Mouse (Mus musculus): Measurements from ENCODE around the gene P2ry14. TPM values are rescaled to one million over a fixed set of nuclear protein-coding genes. Genes with fewer than 3 reads are reported as not detected.

Gene P2ry14
- total RNA-seq (2015) (7.0 and 11.9 TPM in 2 replicates), total RNA-seq (2017) (6.2 and 6.8 TPM in 2 replicates)

- peak; percentile 86 for ATAC-seq (ENCODE audit: poor library complexity, severe bottlenecking)
Measured at GRCm38 (mm10) chr3:59153424-59153823, at the start of gene P2ry14. Gene P2ry14 (minus strand): TSS chr3:59153618.

GRCm38 (mm10) chr3:59197329-59197948 lies 44.0 kb upstream of the P2ry14 start:
- ATAC-seq (ENCODE audit: poor library complexity, severe bottlenecking), result no peak

GRCm38 (mm10) chr3:59194938-59195337 lies 41.5 kb upstream of the P2ry14 start, which contains the start of gene Gpr87:
Gene Gpr87 (minus strand): TSS chr3:59195104.
- no peak for ATAC-seq (ENCODE audit: poor library complexity, severe bottlenecking)

- ATAC-seq (ENCODE audit: poor library complexity, severe bottlenecking), result no peak
Measured at GRCm38 (mm10) chr3:59194099-59194498, 40.7 kb upstream of the P2ry14 start.

- ATAC-seq (ENCODE audit: poor library complexity, severe bottlenecking), result no peak
Measured at GRCm38 (mm10) chr3:59191674-59192073, 38.3 kb upstream of the P2ry14 start.

- no peak for ATAC-seq (ENCODE audit: poor library complexity, severe bottlenecking)
Measured at GRCm38 (mm10) chr3:59187336-59187735, 33.9 kb upstream of the P2ry14 start.

GRCm38 (mm10) chr3:59185662-59186061 lies 32.2 kb upstream of the P2ry14 start:
- ATAC-seq (ENCODE audit: poor library complexity, severe bottlenecking), result no peak

- no peak for ATAC-seq (ENCODE audit: poor library complexity, severe bottlenecking)
Measured at GRCm38 (mm10) chr3:59182129-59182528, 28.7 kb upstream of the P2ry14 start.

GRCm38 (mm10) chr3:59181134-59181533 lies 27.7 kb upstream of the P2ry14 start:
- ATAC-seq (ENCODE audit: poor library complexity, severe bottlenecking), result no peak

- no peak for ATAC-seq (ENCODE audit: poor library complexity, severe bottlenecking)
Measured at GRCm38 (mm10) chr3:59176871-59177270, 23.5 kb upstream of the P2ry14 start.

- ATAC-seq (ENCODE audit: poor library complexity, severe bottlenecking), result peak; percentile 92
Measured at GRCm38 (mm10) chr3:59175234-59175633, 21.8 kb upstream of the P2ry14 start.

- peak; percentile 39 for ATAC-seq (ENCODE audit: poor library complexity, severe bottlenecking)
Measured at GRCm38 (mm10) chr3:59174426-59175154, 21.2 kb upstream of the P2ry14 start.

- ATAC-seq (ENCODE audit: poor library complexity, severe bottlenecking), result peak; percentile 46
Measured at GRCm38 (mm10) chr3:59169921-59170627, 16.7 kb upstream of the P2ry14 start.

- ATAC-seq (ENCODE audit: poor library complexity, severe bottlenecking), result no peak
Measured at GRCm38 (mm10) chr3:59169215-59169614, 15.8 kb upstream of the P2ry14 start.

- no peak for ATAC-seq (ENCODE audit: poor library complexity, severe bottlenecking)
Measured at GRCm38 (mm10) chr3:59168476-59168875, 15.1 kb upstream of the P2ry14 start.

GRCm38 (mm10) chr3:59167417-59168054 lies 14.1 kb upstream of the P2ry14 start:
- no peak for ATAC-seq (ENCODE audit: poor library complexity, severe bottlenecking)

- no peak for ATAC-seq (ENCODE audit: poor library complexity, severe bottlenecking)
Measured at GRCm38 (mm10) chr3:59160465-59160864, 7.0 kb upstream of the P2ry14 start.

GRCm38 (mm10) chr3:59157048-59157447 lies 3.6 kb upstream of the P2ry14 start:
- ATAC-seq (ENCODE audit: poor library complexity, severe bottlenecking), result no peak

- ATAC-seq (ENCODE audit: poor library complexity, severe bottlenecking), result no peak
Measured at GRCm38 (mm10) chr3:59155404-59155803, 2.0 kb upstream of the P2ry14 start.

- ATAC-seq (ENCODE audit: poor library complexity, severe bottlenecking), result no peak
Measured at GRCm38 (mm10) chr3:59154888-59155287, 1.5 kb upstream of the P2ry14 start.

- ATAC-seq (ENCODE audit: poor library complexity, severe bottlenecking), result no peak
Measured at GRCm38 (mm10) chr3:59150624-59151023, 2.8 kb downstream of the P2ry14 start.
